Mouse (Mus musculus) MEL (cell line): ENCODE results near the gene Fabp2. TPM values are rescaled to one million over a fixed set of nuclear protein-coding genes. Genes with fewer than 3 reads are reported as not detected.

Experiments used
- DNase-seq: peaks from one replicate; pipeline ENCODE4 v3.0.0; 2011; ENCODE audit warnings: low read depth, low spot score
- H3K27ac ChIP-seq: 2 replicates; pipeline ENCODE4 v1.5.1; 2012; ENCODE audit warnings: low read depth, mild to moderate bottlenecking, control low read depth, low read length, moderate library complexity; ENCODE audit not compliant: control insufficient read depth
- H3K27me3 ChIP-seq, 2 experiments: fragments of 150-350 bp in 1 of 2; sonication (generic) in 1 of 2; 2 replicates each; pipeline ENCODE4 v1.6.1; 2012; ENCODE audit warnings: low read length in 2 of 2, mild to moderate bottlenecking in 2 of 2, improper control_type of control experiment in 1 of 2, moderate library complexity in 1 of 2; ENCODE audit not compliant: insufficient read depth in 2 of 2, control insufficient read depth in 1 of 2
- H3K36me3 ChIP-seq, 2 experiments: 2 replicates each; pipeline ENCODE4 v1.6.1; 2012 to 2014; ENCODE audit warnings: low read length in 2 of 2, improper control_type of control experiment in 1 of 2, inconsistent platforms in 1 of 2, mild to moderate bottlenecking in 1 of 2; ENCODE audit not compliant: insufficient read depth in 2 of 2, control insufficient read depth in 1 of 2
- H3K4me1 ChIP-seq, 2 experiments: fragments of 150-350 bp in 1 of 2; sonication (generic) in 1 of 2; 2 replicates each; pipeline ENCODE4 v1.6.1; 2012; ENCODE audit warnings: low read length in 2 of 2, improper control_type of control experiment in 1 of 2, mild to moderate bottlenecking in 1 of 2; ENCODE audit not compliant: insufficient read depth in 2 of 2, control insufficient read depth in 1 of 2
- H3K4me3 ChIP-seq, 2 experiments: fragments of 150-350 bp in 1 of 2; sonication (generic) in 1 of 2; 2 replicates each; pipeline ENCODE4 v1.5.1; 2012; ENCODE audit warnings: low read depth in 2 of 2, low read length in 2 of 2, mild to moderate bottlenecking in 2 of 2, moderate library complexity in 2 of 2, control low read depth in 1 of 2, improper control_type of control experiment in 1 of 2; ENCODE audit not compliant: control insufficient read depth in 1 of 2, insufficient read depth in 1 of 2
- H3K79me2 ChIP-seq: 2 replicates; pipeline ENCODE4 v1.6.1; 2012; ENCODE audit warnings: mild to moderate bottlenecking, low read length, moderate library complexity; ENCODE audit not compliant: control insufficient read depth, poor library complexity, insufficient read depth
- H3K9ac ChIP-seq: 2 replicates; pipeline ENCODE4 v1.6.1; 2012; ENCODE audit warnings: low read depth, mild to moderate bottlenecking, control low read depth, low read length, moderate library complexity; ENCODE audit not compliant: control insufficient read depth, poor library complexity, severe bottlenecking
- H3K9me3 ChIP-seq: fragments of 150-350 bp; sonication (generic); replicated peaks from 2 replicates; pipeline ENCODE4 v1.6.1; 2012; ENCODE audit warnings: mild to moderate bottlenecking, low read length, improper control_type of control experiment, moderate library complexity; ENCODE audit not compliant: insufficient read depth
- CHD1 ChIP-seq: IDR thresholded peaks from 2 replicates; pipeline ENCODE4 v1.6.1; 2012; ENCODE audit warnings: low read depth, mild to moderate bottlenecking, inconsistent platforms, low read length, improper control_type of control experiment
- CHD2 ChIP-seq: IDR thresholded peaks from 2 replicates; pipeline ENCODE4 v1.6.1; 2011; ENCODE audit warnings: low read length, improper control_type of control experiment
- E2F4 ChIP-seq: IDR thresholded peaks from 2 replicates; pipeline ENCODE4 v1.6.1; 2011; ENCODE audit warnings: low read depth, low read length, improper control_type of control experiment, borderline replicate concordance
- ELF1 ChIP-seq: IDR thresholded peaks from 2 replicates; pipeline ENCODE4 v1.6.1; 2014; ENCODE audit warnings: low read depth, mild to moderate bottlenecking, inconsistent platforms, low read length, improper control_type of control experiment, moderate library complexity
- EP300 ChIP-seq, 2 experiments: IDR thresholded peaks; 2 replicates each; pipeline ENCODE4 v1.6.1; 2011; ENCODE audit warnings: improper control_type of control experiment in 2 of 2, low read length in 2 of 2, low read depth in 1 of 2, mild to moderate bottlenecking in 1 of 2
- GABPA ChIP-seq: IDR thresholded peaks from 2 replicates; pipeline ENCODE4 v1.6.1; 2012; ENCODE audit warnings: low read depth, mild to moderate bottlenecking, inconsistent platforms, low read length, improper control_type of control experiment, moderate library complexity
- JUND ChIP-seq: IDR thresholded peaks from 2 replicates; pipeline ENCODE4 v1.6.1; 2011; ENCODE audit warnings: low read depth, mild to moderate bottlenecking, improper control_type of control experiment, low read length
- KAT2A ChIP-seq: conservative IDR thresholded peaks from 2 replicates; pipeline ENCODE4 v1.6.1; 2012; ENCODE audit warnings: low read depth, low read length, improper control_type of control experiment, inconsistent platforms
- MAFK ChIP-seq: IDR thresholded peaks from 2 replicates; pipeline ENCODE4 v1.6.1; 2011; ENCODE audit warnings: low read depth, mild to moderate bottlenecking, low read length, improper control_type of control experiment, borderline replicate concordance
- MAX ChIP-seq: IDR thresholded peaks from 2 replicates; pipeline ENCODE4 v1.6.1; 2011; ENCODE audit warnings: low read length, improper control_type of control experiment
- MAZ ChIP-seq: IDR thresholded peaks from 2 replicates; pipeline ENCODE4 v1.6.1; 2012; ENCODE audit warnings: low read depth, mild to moderate bottlenecking, inconsistent platforms, low read length, improper control_type of control experiment
- MEF2A ChIP-seq: IDR thresholded peaks from 2 replicates; pipeline ENCODE4 v1.6.1; 2014; ENCODE audit warnings: low read depth, mild to moderate bottlenecking, inconsistent platforms, low read length, improper control_type of control experiment; ENCODE audit not compliant: poor library complexity, insufficient replicate concordance, severe bottlenecking; ENCODE audit errors: extremely low read depth
- MXI1 ChIP-seq: IDR thresholded peaks from 2 replicates; pipeline ENCODE4 v1.6.1; 2011; ENCODE audit warnings: mild to moderate bottlenecking, low read depth, low read length, improper control_type of control experiment
- MYB ChIP-seq: IDR thresholded peaks from 2 replicates; pipeline ENCODE4 v1.6.1; 2011; ENCODE audit warnings: mild to moderate bottlenecking, low read depth, low read length, improper control_type of control experiment
- POLR2AphosphoS2 ChIP-seq: IDR thresholded peaks from 2 replicates; pipeline ENCODE4 v1.6.1; 2011; ENCODE audit warnings: low read length, improper control_type of control experiment
- RAD21 ChIP-seq: IDR thresholded peaks from 2 replicates; pipeline ENCODE4 v1.6.1; 2011; ENCODE audit warnings: mild to moderate bottlenecking, low read depth, low read length, improper control_type of control experiment
- SIN3A ChIP-seq: IDR thresholded peaks from 2 replicates; pipeline ENCODE4 v1.6.1; 2012; ENCODE audit warnings: low read length, improper control_type of control experiment, inconsistent platforms
- TCF12 ChIP-seq: IDR thresholded peaks from 2 replicates; pipeline ENCODE4 v1.6.1; 2014; ENCODE audit warnings: low read depth, mild to moderate bottlenecking, inconsistent platforms, low read length, improper control_type of control experiment, moderate library complexity
- ZC3H11A ChIP-seq: IDR thresholded peaks from 2 replicates; pipeline ENCODE4 v1.6.1; 2012; ENCODE audit warnings: low read depth, mild to moderate bottlenecking, inconsistent platforms, low read length, improper control_type of control experiment
- ZKSCAN1 ChIP-seq: IDR thresholded peaks from 2 replicates; pipeline ENCODE4 v1.6.1; 2012; ENCODE audit warnings: low read depth, mild to moderate bottlenecking, inconsistent platforms, low read length, improper control_type of control experiment, moderate library complexity
- ZMIZ1 ChIP-seq: IDR thresholded peaks from 2 replicates; pipeline ENCODE4 v1.6.1; 2012; ENCODE audit warnings: low read depth, mild to moderate bottlenecking, inconsistent platforms, low read length, improper control_type of control experiment, moderate library complexity
- ZNF384 ChIP-seq: IDR thresholded peaks from 2 replicates; pipeline ENCODE4 v1.6.1; 2012; ENCODE audit warnings: low read depth, mild to moderate bottlenecking, inconsistent platforms, low read length, improper control_type of control experiment
- polyA plus RNA-seq, 2 experiments: library from polyadenylated mRNA; stranded (reverse) in 1 of 2; unstranded in 1 of 2; fragments of >175 nt in 1 of 2; fragments of >200 nt in 1 of 2; gene quantifications; 2 replicates each; pipeline versions ENCODE4 v1.2.1 to v1.2.4; 2012; ENCODE audit warnings: low replicate concordance in 2 of 2, low read depth in 1 of 2; ENCODE audit not compliant: insufficient read length in 2 of 2, insufficient read depth in 1 of 2, missing spikeins in 1 of 2
- total RNA-seq: library from RNA; depleted of rRNA; stranded (reverse); fragments of 300-350 nt; gene quantifications from 2 replicates; pipeline ENCODE4 v1.2.3, GENCODE M21; 2012

Gene Fabp2
- total and polyA plus RNA-seq, 3 experiments: not detected

- no peaks in the 10 kb centered on the region for H3K9me3 ChIP-seq
- no peaks in the 10 kb centered on the region for H3K27me3 ChIP-seq
- no peaks in the 10 kb centered on the region for H3K36me3 ChIP-seq
- TF ChIP-seq ZKSCAN1: no peak
- no peak for TF ChIP-seq KAT2A
- no peak for TF ChIP-seq EP300 (IDR thresholded peaks at IDR 0.05; ENCODE audit: low read depth in 1 of 2, low read length in 2 of 2)
- TF ChIP-seq JUND: no peak
- no peak for TF ChIP-seq ELF1
- no peak for TF ChIP-seq RAD21
- no peak for TF ChIP-seq MEF2A
- TF ChIP-seq CHD2: no peak
- no peak for TF ChIP-seq ZNF384
- no peak for TF ChIP-seq MAX
- no peak for TF ChIP-seq CHD1
- TF ChIP-seq MXI1: no peak
- no peak for TF ChIP-seq MAFK
- no peak for TF ChIP-seq SIN3A
- no peak for TF ChIP-seq ZC3H11A
- TF ChIP-seq E2F4: no peak
- no peak for TF ChIP-seq ZMIZ1
- no peak for TF ChIP-seq POLR2AphosphoS2
- no peak for TF ChIP-seq GABPA
- no peaks in the 10 kb centered on the region for H3K79me2 ChIP-seq
- no peaks in the 10 kb centered on the region for H3K4me1 ChIP-seq
- DNase-seq: no peak
- H3K4me3 ChIP-seq: no peak overlapping the region
- H3K27ac ChIP-seq: no peak overlapping the region
- H3K9ac ChIP-seq: no peak overlapping the region
Observed at GRCm38 (mm10) chr3:122868270-122868669, 26.6 kb upstream of the Fabp2 start.

- TF ChIP-seq MAZ: no peak
- TF ChIP-seq MYB: no peak
- no peak for TF ChIP-seq TCF12
- H3K4me3 ChIP-seq: no peak overlapping the region
- no peak overlapping the region for H3K9ac ChIP-seq
- no peaks in the 10 kb centered on the region for H3K9me3 ChIP-seq
- H3K36me3 ChIP-seq: no peaks in the 10 kb centered on the region
- H3K27me3 ChIP-seq: no peaks in the 10 kb centered on the region
- H3K27ac ChIP-seq: no peak overlapping the region
- no peaks in the 10 kb centered on the region for H3K79me2 ChIP-seq
- H3K4me1 ChIP-seq: no peaks in the 10 kb centered on the region
- no peak for DNase-seq
Observed at GRCm38 (mm10) chr3:122871596-122871995, 23.3 kb upstream of the Fabp2 start.
